Mouse (Mus musculus) R1 (cell line): Measurements from ENCODE around the gene Pmf1.

ENCODE experiments used
- DNase-seq: peaks from one replicate; pipeline ENCODE4 v3.0.0-alpha.2; 2018; ENCODE audit warnings: low read depth, low spot score

Gene Pmf1

GRCm38 (mm10) chr3:88409741-88410644 is at the start of gene Pmf1:
Gene Pmf1, minus strand, starts transcription at chr3:88410331.
- DNase-seq: peak; percentile 96

GRCm38 (mm10) chr3:88458778-88459219 is 48.7 kb upstream of the Pmf1 start:
- DNase-seq: peak; percentile 44

- DNase-seq: no peak
These were observed 46.8 kb upstream of the Pmf1 start for GRCm38 (mm10) chr3:88456746-88457532.

- no peak for DNase-seq
These were observed 46.2 kb upstream of the Pmf1 start for GRCm38 (mm10) chr3:88456313-88456712.

- DNase-seq: peak; percentile 59
These were observed 45.6 kb upstream of the Pmf1 start for GRCm38 (mm10) chr3:88455588-88456264.

- DNase-seq: peak; percentile 35
These were observed 44.8 kb upstream of the Pmf1 start for GRCm38 (mm10) chr3:88454762-88455587.

GRCm38 (mm10) chr3:88453986-88454385 is 43.9 kb upstream of the Pmf1 start:
- DNase-seq: no peak

GRCm38 (mm10) chr3:88453369-88453768 is 43.2 kb upstream of the Pmf1 start:
- no peak for DNase-seq

GRCm38 (mm10) chr3:88452716-88453115 is 42.6 kb upstream of the Pmf1 start:
- no peak for DNase-seq

- no peak for DNase-seq
These were observed 42.1 kb upstream of the Pmf1 start for GRCm38 (mm10) chr3:88452246-88452645.

- no peak for DNase-seq
These were observed 40.4 kb upstream of the Pmf1 start for GRCm38 (mm10) chr3:88450379-88451131.

GRCm38 (mm10) chr3:88449395-88450023 is 39.4 kb upstream of the Pmf1 start:
- peak; percentile 55 for DNase-seq

- DNase-seq: no peak
These were observed 38.3 kb upstream of the Pmf1 start for GRCm38 (mm10) chr3:88448443-88448842.

- DNase-seq: no peak
These were observed 37.6 kb upstream of the Pmf1 start for GRCm38 (mm10) chr3:88447676-88448183.

GRCm38 (mm10) chr3:88446471-88447123 is 36.5 kb upstream of the Pmf1 start:
- DNase-seq: no peak

- DNase-seq: peak; percentile 42
These were observed 32.8 kb upstream of the Pmf1 start for GRCm38 (mm10) chr3:88442888-88443287.

- no peak for DNase-seq
These were observed 32.4 kb upstream of the Pmf1 start for GRCm38 (mm10) chr3:88442488-88442887.

- peak; percentile 83 for DNase-seq
These were observed 30.6 kb upstream of the Pmf1 start for GRCm38 (mm10) chr3:88440500-88441381.
